Mouse (Mus musculus): Measurements from ENCODE around the gene Mta3.

Mta3 gene

DNA sequence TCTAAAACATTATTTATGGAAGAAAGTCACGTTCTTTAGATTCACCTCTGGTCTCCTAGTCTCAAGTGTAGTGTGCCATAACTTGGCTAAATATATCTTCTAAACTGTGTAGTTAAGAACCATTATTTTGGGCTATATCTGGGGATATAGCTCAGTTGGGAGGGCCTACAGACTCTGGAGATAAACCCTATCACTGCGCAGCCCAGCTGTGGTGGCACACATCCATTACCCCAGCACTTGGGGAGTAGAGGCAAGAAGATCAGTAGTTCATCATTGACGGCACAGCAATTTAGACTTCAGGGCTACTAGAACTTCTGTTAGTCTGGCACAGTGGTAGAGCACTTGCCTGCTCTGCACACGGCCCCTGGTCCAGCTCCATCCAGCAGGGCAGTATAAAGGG is 107.1 kb downstream of the Mta3 start:
- no peak for DNase-seq

DNA sequence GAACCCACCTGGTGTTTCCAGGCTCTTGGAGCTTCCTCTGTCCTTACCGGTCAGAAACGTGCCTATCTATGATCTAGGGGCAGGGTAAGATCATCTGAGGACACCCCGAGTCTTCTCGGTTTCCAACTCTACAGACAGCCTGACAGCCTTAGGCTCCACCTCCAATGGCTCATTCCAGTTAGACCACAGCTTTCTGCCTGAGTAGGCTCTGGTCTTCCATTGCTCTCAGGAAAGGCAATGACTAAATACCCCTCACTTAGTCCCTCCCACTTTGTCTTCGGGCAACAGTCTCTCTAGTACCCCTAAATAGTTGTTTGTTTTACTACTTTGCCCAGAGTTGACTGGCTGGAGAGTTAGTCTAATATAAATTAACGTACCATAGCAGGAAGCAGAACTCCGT is 111.0 kb downstream of the Mta3 start:
- DNase-seq = no peak

DNA sequence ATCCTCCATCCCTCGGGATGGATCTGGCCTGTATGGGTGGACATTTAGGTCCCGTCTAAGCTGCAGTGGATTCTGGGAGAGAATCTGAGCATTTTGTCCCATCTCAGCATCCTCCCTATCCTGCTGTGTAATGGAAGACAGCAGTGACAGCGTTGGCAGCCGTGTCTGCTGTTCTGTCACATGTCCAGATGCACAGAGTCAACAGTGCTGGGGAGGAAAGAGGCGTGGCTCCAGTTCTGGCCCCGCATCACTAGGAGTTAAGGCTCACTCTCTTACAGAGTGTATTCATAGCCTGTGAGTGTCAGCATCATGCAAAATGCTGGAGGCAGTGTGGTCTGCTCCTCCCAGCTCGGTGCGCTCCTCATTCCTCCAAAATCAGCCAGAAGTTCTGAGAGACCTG is 113.5 kb downstream of the Mta3 start:
- DNase-seq = peak; percentile 89

DNA sequence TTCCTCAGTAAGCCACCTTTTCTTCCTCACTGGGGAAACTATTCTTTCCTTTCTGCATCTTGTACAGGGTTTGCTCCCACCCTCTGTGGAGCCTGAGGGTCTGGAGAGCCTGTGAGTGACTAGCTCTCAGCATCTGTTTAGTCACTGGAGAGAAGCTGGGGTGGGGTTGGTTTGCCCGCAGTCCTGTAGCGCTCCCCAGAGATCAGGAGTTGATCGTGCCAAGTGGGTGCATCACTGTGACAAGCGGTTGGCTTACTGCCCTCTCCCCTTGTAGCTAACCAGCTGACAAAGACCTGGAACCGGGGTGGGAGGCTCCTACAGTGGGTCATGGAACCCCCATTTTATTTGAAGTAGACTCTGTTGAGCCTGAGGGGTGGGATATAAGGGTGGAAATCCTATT is 114.7 kb downstream of the Mta3 start:
- DNase-seq = peak; percentile 90

DNA sequence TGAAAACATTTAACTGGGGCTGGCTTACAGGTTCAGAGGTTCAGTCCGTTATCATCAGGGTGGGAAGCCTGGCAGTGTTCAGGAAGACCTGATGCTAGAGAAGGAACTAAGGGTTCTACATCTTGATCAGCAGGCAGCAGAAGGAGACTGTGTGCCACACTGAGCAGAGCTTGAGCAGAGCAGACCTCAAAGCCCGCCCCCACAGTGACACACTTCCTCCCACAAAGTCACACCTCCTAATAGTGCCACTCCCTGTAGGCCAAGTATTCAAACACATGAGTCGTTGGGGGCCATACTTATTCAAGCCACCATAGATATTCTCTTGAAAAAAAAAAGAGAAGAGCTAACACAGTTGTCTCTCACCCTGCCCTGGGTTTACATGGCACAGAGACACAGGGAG is 115.9 kb downstream of the Mta3 start:
- no peak for DNase-seq

DNA sequence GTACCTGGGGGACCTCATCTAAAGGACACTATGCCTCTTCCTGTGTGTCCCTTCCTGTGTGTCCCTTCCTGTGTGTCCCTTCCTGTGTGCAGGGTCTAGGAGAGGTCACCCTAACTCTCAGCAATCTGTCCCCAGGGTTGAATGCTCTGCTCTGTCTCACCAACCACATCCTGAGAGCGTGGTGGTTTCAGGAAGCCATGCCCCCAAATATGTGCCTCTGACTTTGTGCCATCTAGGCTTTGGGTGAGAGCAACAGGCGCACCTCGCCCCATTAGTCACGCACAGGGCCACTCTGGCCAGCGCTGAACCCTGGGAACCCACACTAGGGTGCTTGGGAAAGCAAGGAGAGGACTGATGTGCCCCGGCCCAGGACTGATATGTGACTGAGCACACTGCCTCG is 117.9 kb downstream of the Mta3 start:
- DNase-seq = no peak

DNA sequence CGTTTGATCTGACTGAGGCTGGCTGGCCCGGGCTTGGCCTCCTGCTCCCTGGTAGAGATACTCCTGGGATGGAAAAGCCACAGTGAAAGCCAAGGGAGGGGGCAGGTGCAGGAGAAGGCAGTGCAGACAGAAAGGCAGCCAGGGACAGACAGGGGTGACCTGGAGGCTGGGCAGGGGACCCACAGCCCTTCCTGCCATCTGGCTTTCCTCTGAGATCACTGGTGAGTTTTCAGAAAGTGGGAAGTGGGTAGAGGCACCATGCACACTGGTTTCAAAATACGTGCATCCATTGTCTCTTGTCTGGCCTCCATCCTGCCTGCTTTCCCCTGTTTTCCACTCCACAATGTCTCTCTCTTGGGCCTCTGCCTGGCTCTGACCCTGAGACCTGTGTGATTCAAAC is 123.4 kb downstream of the Mta3 start:
- DNase-seq = no peak

DNA sequence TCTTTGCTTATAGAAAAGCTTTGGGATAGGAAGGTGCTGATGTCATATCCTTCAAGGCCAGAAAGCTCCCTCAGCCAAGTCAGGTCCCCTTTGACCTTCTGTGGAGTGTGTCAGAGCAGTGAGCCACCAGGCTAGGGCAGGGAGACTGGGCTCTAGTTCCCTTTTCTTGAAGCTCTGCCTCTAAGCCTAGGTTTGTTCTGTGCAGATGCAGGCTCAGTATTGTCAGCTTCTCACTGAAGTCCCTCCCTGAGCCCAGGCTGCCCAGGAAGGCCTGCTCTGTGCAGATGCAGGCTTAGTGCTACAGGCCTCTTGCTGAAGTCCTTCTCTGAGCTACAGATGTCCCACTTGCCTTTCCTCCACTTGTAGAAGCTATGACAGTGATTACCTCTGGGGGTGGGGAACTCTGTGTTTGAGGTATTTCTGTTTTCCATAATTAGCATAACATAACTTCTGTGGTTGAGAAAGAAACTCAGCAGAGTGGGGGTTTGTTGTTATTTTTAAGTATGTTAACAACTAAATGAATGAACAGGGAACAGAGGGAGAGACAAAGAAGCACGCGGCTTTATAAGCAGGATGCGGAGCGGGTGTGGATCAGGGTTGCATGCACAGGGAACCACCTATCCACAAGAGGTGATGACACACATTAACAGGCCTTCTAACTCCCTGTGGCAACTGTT is 124.8 kb downstream of the Mta3 start:
- DNase-seq = no peak

DNA sequence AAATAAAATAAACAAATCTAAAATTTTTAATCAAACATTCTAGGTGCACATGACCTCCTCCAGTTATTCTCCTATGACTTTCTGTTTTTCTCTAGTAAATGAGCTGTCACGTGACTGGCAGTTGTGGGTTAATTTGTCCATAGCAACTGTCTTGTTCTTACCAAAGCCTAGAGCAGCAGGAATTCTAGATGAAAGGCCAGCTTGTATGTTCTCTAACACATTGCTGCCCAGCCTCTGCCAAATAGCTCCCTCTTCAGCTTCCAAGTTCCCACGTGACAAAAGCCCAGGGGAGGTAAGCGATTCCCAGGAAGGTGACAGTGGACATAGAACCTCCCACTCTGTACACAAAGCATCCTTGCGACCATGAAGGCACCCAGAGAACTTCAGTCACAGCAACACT is 128.2 kb downstream of the Mta3 start:
- DNase-seq = no peak

DNA sequence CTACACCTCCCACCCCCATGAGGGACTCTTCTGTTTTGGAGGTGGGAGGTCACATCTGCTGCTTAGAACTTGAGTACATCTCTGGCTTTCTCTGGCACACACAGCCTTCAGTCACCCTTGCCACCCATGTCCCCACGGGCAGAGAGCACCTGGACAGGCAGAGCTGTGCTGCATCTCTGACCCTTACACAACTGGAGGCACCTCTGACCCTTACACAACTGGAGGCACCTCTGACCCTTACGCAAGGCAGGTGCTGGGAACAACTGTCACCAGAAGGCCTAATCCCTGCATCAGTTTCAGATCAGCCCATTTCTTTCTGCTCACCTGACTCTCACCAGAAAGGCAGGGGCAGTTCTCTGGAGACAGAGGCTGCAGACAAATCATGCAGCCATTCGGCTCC is 130.1 kb downstream of the Mta3 start:
- no peak for DNase-seq

DNA sequence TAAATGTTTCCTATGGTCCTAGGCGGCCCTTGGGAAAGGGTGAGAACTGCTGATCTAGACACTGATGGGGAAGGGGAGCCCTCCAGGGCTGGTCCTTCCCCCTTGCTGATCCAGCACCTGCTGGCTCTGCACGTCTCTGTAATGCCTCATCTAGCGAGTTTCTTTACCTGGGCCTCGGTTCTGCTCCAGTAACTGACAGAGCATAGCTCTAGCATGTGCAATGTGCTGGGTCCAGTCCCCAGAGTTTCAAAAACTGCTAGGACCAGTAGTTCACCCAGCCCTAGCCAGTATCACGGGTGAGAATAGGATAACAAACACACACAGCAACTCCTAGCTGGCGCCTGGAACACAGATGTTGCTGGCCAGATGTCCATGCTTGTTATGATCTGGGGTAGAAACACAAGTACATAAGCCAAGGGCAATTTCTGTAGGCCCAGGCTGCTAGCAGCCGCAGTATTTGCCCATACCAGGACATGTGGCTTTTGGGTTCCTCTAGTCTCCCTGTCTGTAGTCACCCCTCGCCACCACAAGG is 131.8 kb downstream of the Mta3 start:
- DNase-seq = no peak

DNA sequence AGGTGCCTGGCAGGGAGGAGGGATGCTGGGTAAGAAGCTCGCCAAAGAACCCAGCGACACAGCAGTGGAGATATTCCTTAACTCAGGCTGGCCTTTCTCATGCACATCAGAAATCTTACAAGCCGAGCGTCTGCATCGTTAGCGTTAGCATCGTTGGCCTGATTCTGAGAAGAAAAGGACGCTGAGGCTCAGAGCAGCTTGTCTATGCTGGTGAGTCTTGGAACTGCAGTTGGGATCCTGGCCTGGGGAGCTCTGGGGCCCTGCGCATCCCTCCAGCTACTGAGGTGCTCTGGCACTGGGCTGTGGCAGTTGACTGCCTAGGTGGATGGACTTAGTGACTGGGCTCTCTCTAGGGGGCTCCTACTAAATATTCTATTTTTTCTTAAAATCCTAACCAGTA is 133.2 kb downstream of the Mta3 start:
- DNase-seq = no peak

DNA sequence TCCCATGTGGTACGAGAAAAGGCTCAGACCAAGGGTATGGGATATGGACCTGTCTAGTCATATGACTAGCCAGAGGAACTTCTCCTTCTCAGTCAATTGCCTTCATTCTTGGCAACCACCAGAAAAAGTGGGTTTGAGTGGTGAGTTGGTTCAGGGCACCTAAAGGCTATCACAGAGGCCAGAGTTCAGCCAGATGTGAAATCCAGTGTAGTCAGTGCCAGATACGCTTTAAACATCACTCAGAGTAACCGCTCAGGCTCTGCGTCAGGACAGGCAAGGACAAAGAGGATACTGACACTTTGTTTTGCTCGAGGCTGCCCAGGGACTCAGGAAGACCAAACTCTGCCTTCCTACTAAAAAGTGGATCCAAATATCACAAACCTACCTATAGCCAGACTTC is 135.0 kb downstream of the Mta3 start:
- DNase-seq = no peak

DNA sequence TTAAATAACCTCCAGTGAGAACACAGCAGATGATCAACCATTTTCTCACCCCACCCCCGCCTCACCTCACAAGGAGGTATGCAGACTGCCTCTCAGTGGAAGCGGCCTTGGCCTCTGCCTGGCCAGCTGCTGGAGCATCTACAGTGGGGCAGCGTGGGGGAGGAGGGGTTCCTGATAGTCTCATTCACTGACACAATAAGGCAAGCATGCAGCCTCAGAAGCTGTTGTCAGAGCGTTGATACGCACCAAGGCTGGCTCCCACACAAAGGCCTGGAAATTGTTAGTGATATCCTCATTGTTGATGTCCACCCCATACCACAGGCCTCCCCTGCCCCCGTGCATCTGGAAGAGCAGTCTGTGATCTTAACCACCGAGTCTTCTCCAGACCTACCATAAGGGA is 137.8 kb downstream of the Mta3 start:
- DNase-seq = no peak

DNA sequence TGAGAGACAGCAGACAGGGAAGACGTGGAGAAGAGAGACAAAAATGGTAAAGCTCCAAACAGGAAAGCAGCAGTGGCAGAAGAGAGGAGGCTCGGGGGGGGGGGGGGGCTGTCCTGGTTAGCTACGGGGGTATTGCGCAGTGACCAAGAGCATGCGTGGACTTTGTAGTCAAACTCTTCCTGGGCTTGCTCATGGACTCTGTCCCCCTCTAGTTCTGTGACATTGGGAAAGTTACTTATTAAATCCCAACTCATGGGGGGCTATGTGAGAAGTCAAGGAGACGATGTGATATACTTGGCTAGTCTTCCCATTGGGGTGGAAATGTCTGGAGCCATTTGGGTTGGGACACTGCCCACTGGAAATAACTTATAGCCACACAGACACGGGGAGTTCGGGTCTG is 139.6 kb downstream of the Mta3 start:
- DNase-seq = no peak

DNA sequence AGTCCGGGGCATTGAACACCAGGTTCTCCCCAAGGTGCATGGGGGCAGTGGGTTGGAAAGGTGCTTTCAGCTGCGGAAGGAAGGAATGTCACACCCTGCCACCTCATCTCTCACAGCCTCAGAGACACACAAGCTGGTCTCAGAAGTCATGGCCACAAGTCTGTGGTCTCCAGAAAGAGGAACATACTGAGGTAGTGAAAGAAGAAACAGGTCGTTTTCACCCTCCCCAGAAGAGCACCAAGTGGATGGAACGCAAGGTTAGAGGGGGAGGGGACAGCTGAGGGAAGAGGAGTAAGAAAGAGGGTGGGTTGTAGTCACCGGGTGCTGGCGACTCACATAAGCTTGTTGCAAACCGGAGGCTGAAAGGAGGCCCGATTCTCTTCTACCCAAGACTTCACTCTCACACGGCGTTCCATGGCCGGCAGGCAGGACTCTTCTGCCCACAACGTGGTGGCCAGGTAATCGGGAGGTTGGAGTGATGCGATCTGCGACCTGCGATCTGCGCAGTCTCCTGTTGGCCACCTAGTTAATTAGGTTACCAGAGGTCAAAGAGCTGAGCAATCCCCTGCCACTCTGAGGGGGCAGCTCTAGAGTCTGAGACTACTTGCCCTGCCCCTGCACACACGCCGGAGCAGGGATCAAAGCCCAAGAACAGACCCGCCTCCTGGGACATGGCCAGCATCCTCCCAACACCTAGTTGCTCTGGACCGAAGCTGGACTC is 140.5 kb downstream of the Mta3 start:
- DNase-seq = peak; percentile 88

DNA sequence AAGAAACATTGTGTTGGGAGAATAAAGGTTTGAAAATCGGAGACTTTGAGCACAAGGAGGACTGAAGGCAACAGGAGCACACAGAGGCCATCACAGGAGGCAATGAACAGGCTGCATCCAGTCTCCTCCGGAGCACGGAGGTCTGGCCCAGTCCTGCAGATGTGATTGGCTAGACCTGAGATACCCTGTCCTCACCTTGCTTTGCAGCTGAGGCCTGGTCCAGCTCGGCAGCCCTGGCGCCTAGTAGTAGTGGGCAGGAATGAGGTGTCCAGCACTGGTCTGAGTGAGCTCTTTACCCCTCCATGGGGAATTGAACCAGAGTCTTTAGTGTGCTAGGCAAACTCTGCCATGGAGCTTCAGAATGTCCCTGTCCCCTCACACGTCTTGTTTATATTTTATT is 141.1 kb downstream of the Mta3 start:
- no peak for DNase-seq

DNA sequence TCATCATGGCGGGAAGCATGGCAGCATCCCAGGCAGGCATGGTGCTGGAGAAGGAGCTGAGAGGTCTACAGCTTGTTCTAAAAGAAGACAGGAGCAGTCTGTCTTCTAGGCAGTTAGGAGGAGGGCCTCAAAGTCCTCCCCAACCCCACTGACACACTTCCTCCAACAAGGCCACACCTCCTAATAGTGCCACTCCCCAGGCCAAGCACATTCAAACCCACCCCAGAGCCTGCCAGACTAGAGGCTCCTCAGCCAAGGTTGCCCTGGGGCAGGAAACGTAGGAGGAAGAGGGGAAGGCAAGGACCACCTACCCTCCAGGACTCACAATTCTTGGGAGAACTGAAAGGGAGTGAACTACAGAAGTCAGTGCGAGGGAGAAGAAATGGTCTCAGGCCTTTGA is 141.9 kb downstream of the Mta3 start, which contains the start of gene Haao:
Gene Haao, minus strand, starts transcription at position 149 of the 400 bp plus-strand sequence.
- peak; percentile 90 for DNase-seq

DNA sequence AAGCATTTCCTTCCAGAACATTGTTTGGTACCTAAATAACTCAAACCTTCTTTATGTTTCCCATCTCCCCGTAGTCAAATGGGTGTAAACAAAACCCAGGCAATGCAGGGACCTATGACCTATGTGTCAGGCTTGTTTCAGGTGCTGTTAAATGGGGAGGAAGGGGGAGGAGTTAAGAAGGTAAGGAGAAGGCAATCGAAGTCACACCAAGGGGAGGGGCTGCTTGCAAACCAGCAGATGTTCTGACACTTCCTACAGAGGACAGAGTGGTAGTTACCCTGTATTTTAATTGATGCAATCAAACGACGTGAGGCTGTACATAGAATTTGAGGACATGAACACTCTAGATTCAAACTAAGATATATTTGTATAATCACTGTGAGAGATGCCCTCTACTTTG is 142.5 kb downstream of the Mta3 start:
- no peak for DNase-seq

DNA sequence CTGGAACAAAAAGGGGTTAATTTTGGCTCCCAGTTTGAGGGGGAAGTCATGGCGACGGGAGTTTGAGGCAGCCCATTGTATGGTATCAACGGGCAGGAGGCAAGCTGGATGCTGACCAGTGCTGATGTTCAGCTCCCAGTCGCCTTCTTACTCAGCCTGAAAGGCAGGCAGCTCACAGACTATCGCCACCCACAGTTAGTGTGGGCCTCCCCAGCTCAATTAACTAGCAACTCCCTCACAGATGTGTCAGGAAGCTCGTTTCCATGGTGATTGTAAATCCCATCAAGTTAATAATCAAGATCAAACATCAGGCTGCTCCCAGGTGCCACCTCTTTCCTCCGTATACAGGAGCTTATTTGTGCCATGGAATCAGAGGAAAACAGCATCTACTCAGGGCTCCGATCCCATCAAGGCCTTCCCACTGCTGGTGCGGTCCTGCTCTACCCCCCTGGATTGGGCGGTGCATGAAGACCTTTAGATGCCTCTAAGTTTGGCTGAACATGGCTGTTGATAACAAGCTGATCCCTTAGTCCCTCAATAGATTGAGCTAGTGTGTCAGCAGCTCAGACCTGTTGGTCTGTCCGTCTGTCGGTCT is 143.2 kb downstream of the Mta3 start:
- DNase-seq = no peak

DNA sequence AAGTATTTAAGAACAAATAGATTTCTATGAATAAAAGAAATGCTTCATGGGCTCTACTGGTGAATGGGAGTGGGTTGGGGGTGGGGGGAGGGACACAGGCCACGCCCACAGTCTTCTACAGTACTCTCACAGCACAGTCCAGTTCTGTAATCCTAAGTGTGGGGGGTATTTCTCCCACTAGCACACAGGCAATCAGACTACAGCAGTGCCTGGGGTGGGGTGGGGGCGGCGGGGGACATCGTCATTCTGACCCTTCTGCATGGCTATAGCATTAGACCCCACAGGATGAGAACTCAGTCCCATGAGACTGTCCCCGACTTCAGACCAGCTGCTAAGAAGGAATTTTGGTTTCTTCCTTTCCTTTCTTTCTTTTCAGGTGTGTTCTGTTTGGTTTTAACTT is 143.8 kb downstream of the Mta3 start:
- DNase-seq = no peak

DNA sequence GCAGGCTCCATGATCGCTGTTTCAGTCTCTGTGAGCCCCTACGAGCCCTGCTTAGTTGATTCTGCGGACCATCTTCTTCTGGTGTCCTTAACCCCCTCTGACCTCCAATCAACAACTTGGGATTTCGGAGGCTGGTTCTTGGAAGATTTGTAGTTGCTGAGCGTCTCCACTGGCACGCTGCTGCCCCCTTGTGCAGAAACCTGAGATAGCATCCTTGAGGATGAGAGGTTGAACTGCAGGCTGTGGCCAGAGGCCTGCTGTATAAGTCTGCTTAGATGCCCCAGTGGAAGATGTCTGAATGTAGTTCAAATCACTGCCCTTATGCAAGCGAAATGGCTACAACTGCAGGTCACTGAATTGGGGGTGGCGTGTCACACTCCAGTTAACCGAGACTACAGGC is 144.5 kb downstream of the Mta3 start:
- peak; percentile 95 for DNase-seq

DNA sequence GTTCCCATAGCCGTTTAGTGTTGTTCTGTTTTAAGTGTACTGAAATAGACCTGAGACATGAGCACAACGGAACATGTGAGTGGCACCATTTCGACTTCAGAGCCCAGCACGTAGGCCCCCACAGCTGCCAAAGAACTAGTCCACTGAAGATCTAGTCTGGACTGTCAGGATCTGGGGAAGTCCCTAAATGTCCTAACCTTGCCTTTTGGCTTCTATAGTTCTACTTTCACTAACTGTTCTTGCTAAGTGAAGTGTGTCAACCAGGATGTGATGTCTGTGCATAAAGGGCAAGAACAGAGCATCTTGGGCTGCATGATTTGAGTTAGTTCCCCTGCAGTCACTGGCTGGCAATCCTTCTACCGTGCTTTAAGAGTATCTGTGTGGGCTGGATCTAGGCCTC is 144.9 kb downstream of the Mta3 start:
- DNase-seq = no peak

DNA sequence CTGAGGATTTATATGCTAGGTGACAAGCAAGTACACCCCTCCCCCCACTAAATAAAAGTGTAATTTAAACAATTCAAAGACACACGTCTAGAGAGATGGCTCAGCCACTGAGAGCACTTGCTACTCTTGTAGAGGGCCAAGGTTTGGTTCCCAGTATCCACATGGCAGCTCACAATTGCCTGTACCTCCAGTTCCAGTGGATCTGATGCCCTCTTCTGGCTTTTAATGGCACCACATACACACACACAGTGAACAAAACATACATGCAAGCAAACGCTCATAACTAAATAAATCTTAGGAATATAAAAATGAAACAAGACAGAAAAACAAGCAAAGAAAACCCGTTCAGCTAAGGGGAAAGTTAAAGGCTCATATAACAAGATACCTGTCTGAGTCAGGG is 147.9 kb downstream of the Mta3 start:
- DNase-seq = no peak

Data from heart, adult 11 months (tissue).